Mouse (Mus musculus) kidney, postnatal 4 days (tissue): ENCODE measurements at regions not wholly inside any gene's neighbourhood (a gene's known extent, or its start where the extent isn't known, plus 50 kb on each side); places are given as distances from the start of the nearest gene placed in this dataset.

Experiments
- DNase-seq, 2 experiments: peaks; one replicate each; pipeline ENCODE4 v3.0.0; 2021; ENCODE audit warnings: mixed read lengths in 2 of 2

DNA sequence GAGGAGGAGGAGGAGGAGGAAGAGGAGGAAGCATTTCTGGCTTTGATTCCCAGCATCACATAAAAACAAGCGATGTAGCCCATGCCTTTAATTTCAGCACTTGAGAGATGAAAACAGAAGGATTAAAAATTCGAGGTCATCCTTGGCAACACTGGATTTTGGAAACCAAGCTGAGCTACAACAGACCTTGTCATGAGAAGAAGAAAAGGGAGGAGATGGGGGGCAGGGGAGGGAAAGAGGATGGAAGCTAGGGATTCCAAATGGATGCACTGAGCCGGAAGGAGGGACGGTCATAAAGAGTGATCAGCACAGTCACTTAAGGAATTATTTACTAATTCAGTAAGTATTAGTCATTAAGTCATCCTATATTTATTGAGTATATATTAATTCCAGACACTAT, 55.1 kb upstream of the Cnksr3 start:
- no peak for DNase-seq

DNA sequence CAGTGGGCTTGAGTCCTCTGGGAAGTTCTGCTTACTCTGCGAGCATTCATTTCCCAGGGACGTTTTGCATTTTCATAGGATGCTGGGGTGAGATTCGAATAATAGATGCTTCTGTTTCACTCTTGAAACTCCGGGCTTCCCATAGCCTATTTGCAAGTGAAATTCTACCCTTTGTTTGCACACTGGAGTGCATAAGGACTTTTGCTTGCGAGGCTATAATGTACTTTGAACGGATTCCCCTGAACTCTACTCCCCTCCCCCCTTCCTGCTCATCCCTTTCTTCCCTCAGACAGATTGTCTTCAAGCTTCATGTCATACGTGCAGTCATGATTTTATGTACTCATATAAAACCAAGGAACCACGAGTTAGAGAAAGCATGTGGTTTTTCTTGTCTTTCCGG, 53.4 kb upstream of the Cnksr3 start:
- DNase-seq, result no peak

DNA sequence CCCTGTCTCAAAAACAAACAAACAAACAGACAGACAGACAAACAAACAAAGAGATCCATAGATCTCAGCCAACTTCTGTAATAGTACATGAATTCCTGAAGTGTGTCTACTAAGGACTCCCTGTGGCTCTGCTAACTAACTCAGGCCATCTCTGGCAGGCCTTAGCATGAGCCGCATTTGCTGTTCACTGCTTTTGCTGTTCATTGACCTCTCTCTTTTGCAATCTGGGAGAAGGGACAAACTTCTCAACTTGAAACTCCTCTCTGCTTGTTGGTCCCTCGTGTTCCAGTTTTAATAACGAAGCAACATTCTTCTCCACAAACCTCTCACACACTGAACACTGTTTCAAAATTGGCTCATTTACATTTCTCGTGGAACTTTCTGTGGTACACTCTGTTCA, 52.7 kb upstream of the Cnksr3 start:
- DNase-seq, result no peak
